In genomic region chr7:73185071-73185531, GRCm38 (mm10) we compare ENCODE assay signal across 9 mouse cellular contexts.
A peak's percentile ranks its signal among the peaks of the same experiment; 100 is the strongest.
DNase-seq lines count a peak whose midpoint lies in the region; ATAC-seq and TF ChIP-seq lines count a peak whose summit lies in the region.
"Had no signal": no experiment of that assay in that cellular context is flagged by ENCODE, and none has a peak within 500 bp of the region (broad histone marks: within the 10 kb centered on the region; RNA-seq: fewer than 3 reads in every experiment).

No protein-coding gene starts in this region.

- no peak overlapping the region for H3K4me2 ChIP-seq in forebrain, postnatal 0 days (ENCODE audit: low read depth)

- peak overlapping the region; percentile 70 for H3K27ac ChIP-seq in forebrain, postnatal 0 days (ENCODE audit: low read depth, low read length)

- TF ChIP-seq CTCF in forebrain, postnatal 0 days (IDR thresholded peaks at IDR 0.05; ENCODE audit: low read depth): no peak

- ATAC-seq in forebrain, postnatal 0 days: peak; percentile 93
- no peak for ATAC-seq in CD4-positive, CD25-positive, alpha-beta regulatory T cell, adult 4 months

- peaks cover 11% of the 10 kb centered on the region; the same call in 1 of the 2 replicates for H3K4me1 ChIP-seq in forebrain, postnatal 0 days (ENCODE audit: insufficient read depth)

- peak; percentile 74 for DNase-seq in heart, adult 11 months
- no peak for DNase-seq in heart, adult 18-20 months
- peak; percentile 81 for DNase-seq in forebrain, postnatal 0 days
- DNase-seq in left cerebral cortex, postnatal 10 days (ENCODE audit: extremely low spot score in 1 of 2, low spot score in 2 of 2): peak; percentile 51 to 55
- peak; percentile 25 for DNase-seq in right cerebral cortex, postnatal 14 days
- no peak for DNase-seq in kidney, postnatal 25 days
- no peak for DNase-seq in thymus, postnatal 25 days
- DNase-seq: lung, postnatal 10 days had no signal

- no peak overlapping the region for H3K9ac ChIP-seq in forebrain, postnatal 0 days

- intact Hi-C loops in left cerebral cortex, postnatal 10 days (cut with DNase I): no loop called here

- no peaks in the 10 kb centered on the region for H3K9me3 ChIP-seq in forebrain, postnatal 0 days (ENCODE audit: low read length)

- no peak overlapping the region for H3K4me3 ChIP-seq in forebrain, postnatal 0 days (ENCODE audit: low read depth, low read length)

- no peaks in the 10 kb centered on the region for H3K27me3 ChIP-seq in forebrain, postnatal 0 days (ENCODE audit: insufficient read depth, low read length)

- no peaks in the 10 kb centered on the region for H3K36me3 ChIP-seq in forebrain, postnatal 0 days (ENCODE audit: insufficient read depth)

- 9% methylated on average over 10 of the region's 10 CpGs for WGBS in forebrain, postnatal 0 days

Comparison
In these comparisons a context has a peak if more than half of its experiments do, and no peak if none do; other contexts are left out.
1. DNase-seq: peak in heart, adult 11 months (single experiment), forebrain, postnatal 0 days (single experiment), left cerebral cortex, postnatal 10 days (2 of 2) and right cerebral cortex, postnatal 14 days (single experiment); none in heart, adult 18-20 months (0 of 2), kidney, postnatal 25 days (0 of 2) and thymus, postnatal 25 days (single experiment).